Mouse (Mus musculus): ENCODE measurements at regions not wholly inside any gene's neighbourhood (a gene's known extent, or its start where the extent isn't known, plus 50 kb on each side); places are given as distances from the start of the nearest gene placed in this dataset.

DNA sequence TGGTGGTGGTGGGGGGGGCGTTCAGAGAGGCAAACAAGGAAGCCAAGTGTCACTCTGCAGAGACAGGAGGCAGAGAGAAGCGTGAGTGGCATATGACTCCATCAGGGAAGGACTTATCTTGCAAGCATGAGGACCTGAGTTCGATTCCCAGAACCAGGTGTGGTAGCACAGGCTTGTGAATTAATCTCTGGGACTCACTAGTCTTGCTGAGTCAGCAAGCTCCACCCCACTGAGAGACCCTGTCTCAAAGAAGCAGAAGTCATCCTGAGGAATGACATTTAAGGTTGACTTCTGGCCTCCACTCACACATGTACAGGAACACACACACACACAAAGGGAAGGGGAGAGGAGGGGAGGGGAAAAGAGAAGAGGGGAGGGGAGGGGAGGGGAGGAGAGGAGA is 156.5 kb downstream of the Rplp1 start:
- no peak for DNase-seq (ENCODE audit: low spot score)

DNA sequence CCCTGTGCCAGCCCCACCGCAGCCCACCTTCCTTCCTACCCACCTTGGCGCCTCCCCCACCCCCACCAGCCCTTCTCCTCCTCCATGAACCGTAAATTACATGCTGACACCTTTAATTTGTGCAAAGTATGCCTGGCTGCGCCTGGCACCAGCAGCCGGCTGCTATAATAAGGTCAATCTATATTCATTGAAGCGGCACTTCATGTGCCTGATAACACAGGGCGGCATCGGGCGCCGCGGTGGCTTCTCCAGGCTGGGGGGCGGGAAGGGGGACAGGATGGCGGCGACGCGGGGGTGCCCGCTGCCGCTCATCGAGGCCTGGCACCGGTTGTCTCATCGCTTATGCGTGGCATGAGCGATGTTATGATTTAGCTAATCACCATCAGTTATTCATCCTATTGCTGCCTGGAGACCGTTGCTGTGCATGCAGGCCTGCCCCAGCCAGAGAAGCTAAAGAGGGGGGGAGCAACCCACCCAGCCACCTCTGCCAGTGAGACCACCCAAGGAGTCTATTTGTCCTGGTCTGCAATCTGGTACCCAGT is 157.5 kb downstream of the Rplp1 start:
- peak; percentile 21 for DNase-seq (ENCODE audit: low spot score)

DNA sequence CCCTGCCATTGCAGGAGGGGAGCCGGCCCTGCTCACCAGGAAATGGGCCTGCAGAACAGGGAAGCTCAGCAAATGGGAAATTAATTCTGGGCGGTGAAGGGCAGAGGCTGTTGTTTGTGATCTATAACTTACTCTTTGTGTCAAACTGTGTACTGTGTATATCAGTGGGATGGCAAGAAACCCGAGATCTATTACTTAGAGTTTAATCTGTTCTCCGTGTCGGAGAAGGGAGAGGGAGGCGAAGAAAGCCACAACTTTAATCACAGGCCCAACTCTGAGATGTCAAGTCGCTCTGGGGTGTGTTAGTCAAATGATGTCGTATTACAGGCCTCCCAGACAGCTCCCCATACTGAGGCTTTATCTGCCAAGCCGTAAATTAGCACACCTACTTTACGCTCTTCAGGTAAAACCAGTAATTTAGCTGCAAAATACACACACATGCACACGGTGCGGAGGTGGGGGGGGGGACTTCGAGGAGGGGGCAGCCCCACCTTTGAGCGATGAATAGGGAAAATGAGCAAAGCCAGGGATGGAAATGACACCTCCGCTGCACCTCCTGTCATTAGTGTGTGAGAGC is 158.0 kb downstream of the Rplp1 start:
- DNase-seq (ENCODE audit: low spot score): no peak

DNA sequence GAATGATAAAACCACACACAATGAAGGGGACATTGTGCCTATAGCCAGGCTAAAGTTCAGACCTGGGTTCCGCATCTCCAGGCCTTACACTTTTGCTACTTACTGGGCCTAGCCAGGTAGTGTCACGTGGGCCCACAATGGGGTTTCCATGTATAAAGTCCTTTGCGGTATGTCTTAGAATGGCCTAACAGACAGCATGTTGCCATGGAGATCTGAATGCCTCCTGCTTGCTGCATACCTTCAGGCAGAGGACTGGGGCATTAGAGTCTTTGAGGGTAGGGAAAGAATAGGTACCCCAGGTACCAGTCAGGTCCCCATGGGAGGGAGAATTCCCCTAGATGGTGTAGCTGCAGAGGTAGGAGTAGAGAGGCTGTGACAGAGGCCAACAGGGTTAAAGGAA is 159.0 kb downstream of the Rplp1 start:
- DNase-seq (ENCODE audit: low spot score): no peak

DNA sequence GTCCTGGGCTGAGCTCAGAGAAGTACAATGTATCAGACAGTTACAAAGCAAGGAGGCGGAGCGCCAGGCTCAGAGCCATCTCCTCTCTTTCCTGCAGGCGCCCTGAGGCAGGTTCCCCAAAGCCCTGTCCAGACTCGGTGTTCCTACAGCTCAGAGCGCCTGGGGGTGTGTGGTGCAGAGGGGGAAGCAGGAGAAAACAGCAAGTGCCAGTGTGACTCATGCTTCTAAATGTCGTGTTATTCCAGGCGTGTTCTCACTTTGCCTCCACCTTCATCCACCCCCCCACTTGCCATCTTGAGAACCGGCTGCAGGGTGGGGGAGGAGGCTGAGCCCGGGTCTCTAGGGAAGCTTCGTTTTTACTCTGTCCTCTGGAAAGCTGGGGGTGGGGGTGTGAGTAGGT is 160.5 kb downstream of the Rplp1 start:
- DNase-seq (ENCODE audit: low spot score): peak; percentile 69

DNA sequence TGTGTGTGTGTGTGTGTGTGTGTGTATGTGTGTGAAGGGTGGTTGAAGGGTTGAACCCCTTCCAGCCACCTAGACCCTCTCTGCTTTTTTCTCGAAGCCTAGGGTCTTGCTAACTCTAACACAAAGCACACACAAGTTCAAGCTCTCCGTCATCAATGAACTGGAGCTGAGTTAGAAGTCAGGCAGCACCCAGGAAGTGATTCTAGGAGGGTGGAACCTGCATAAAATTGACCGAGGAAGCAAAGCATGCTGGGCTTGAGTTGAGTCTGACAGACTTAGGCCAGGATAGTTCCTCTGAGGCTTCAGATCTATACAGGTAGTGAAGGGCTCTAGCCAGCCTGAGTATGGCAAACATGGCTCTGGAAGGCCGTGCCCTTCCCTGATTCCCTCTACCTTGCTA is 165.1 kb downstream of the Rplp1 start:
- no peak for DNase-seq (ENCODE audit: low spot score)

DNA sequence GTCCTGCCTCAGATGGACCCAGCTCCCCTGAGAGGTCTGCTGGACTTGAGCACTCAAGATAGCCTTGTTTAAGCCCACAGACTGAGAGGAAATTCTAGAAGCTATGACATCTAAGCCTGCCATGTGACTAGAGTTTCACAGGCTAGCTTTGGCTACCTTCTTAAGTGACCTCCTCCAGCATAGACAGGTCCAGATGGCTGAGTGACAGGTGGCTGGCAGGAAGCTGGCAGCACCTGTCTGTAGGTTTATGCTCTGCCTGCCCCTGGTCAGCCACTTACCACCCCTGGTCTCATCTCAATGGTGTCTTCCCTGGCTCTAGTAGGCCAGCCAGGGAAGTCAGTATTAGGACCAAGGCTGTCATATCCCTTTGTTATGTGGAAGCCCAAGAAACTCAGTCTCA is 165.9 kb downstream of the Rplp1 start:
- no peak for DNase-seq (ENCODE audit: low spot score)

DNA sequence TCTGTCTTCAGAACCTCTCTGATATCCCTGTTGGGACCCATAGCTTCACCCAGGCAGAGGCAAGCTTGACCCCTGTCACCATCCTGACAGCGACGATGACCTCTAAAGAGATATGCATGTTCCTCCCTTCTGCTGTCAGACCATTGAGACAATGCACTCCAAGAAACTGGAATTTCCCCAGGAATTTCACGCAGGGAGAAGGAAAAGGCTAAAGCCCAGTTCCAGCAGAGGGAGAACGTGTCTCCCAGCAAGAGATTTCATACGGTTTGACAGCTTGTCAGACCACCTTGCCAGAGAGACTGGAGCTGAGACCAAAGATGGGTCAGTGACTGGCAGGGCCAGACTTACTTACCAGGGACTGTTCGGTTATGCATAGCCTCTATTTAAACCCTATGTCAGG is 167.9 kb downstream of the Rplp1 start:
- DNase-seq (ENCODE audit: low spot score): no peak

DNA sequence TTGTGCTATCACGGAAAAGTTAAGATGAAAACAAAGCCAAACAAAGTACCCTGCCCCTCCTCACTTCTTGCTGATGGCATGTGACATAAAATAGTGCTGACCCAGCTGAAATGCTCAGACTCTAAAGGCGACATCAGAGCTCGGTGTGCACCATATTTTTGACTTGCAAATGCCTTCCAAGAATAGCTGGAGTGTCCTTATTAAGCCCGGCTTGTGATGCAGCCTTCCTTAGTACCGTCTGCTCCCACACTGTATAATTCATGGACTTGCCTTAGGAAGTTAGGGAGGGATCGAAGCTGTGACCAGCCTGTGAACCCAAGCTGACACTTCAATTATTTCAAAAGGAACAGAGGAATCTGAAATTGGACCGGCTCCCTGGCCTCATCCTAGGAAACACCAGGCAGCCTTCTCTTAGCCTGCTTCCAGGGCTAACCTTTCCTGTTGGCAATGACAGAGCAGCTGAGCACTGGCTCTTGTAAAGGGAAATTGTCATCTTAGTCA is 169.0 kb downstream of the Rplp1 start:
- peak; percentile 19 for DNase-seq (ENCODE audit: low spot score)

DNA sequence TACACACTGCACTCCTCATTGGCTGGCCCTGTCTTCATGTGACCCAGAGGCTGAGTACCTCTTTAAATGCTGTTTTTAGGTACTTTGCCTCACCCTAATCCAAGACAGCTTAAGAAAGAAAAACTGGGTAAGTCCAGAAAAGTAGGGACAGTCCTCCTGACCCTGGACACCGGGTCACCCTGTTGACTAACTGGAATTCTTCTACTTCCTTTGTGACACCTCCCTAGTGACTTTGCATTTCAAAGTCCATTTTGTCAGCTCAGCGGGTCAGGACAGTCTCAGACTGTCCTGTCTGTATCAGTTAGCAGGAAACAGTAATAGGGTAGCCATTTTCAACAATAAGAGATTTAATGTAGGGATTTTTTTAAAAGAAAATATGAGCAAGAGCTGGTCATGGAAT is 180.8 kb downstream of the Rplp1 start:
- no peak for DNase-seq (ENCODE audit: low spot score)

DNA sequence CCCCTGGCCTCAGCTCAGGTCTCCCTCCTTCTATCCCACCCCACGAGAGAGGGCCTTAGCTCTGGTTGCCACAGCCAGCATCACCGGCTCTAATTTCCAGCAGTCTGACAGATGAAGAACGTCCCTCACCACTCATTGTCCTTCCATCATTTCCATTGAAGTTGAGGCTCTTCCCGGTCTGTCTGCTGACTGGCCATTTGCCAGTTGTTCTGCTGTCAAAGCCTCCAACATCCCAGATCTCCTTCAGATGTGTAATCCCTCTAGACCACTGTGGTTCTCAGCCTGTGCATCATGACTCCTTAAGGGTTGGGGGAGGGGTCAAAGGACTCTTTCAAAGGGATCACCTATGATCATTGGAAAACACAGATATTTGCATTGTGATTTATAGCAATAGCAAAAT is 181.6 kb downstream of the Rplp1 start:
- no peak for DNase-seq (ENCODE audit: low spot score)

DNA sequence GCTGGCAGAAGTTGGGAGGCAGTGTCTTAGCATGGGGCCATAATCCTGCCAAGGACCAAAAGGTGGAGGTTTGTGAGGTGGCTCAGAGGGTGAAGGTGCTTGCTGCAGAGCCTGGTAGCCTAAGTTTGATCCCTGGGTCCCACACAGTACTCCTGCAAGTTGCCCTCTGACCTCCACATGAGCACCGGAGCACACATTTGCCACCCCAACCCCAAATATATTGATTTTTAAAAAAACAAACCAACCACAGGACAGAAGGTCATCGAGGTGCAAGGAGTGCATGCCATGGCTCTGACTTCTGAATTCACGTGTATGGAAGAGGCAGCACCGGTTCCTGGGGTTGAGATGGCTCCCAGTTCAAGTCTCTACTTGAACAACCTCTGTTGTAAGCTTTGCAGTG is 186.2 kb downstream of the Rplp1 start:
- DNase-seq (ENCODE audit: low spot score): no peak

DNA sequence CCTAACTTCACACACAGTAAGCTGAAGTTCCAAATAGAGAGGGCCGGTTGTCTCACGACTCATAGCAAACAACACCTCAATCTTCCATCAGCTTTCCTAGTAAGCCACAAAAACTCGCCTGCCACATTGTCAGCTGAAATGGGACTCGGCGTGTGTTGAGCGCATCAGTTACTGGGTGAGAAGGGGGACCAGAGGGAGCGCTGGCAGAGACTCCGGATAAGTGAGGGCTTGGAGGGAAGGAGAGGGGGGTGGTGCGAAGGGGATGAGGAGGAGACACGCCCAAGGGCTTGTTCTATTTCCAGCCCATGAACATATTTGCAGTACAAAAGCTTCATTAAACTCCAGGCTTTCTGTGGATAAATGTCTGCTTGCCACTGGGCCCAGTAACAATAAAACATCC is 186.7 kb downstream of the Rplp1 start:
- no peak for DNase-seq (ENCODE audit: low spot score)

DNA sequence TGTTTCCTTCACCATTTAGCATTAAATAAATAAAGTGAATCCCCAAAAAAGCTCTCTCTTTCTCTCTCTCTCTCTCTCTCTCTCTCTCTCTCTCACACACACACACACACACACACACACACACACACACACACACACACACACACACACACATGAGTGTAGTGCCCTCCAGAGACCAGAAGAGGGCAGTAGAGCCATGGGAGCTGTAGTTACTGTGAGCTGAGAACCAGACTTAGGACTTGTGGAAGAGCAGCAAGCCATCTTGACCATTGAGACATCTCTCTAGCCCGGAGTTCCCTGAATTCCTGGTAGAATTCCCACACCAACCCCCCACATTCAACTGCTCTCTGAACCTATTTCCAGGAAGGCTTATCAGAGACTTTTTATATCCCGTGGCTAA is 190.3 kb downstream of the Rplp1 start:
- no peak for DNase-seq (ENCODE audit: low spot score)

DNA sequence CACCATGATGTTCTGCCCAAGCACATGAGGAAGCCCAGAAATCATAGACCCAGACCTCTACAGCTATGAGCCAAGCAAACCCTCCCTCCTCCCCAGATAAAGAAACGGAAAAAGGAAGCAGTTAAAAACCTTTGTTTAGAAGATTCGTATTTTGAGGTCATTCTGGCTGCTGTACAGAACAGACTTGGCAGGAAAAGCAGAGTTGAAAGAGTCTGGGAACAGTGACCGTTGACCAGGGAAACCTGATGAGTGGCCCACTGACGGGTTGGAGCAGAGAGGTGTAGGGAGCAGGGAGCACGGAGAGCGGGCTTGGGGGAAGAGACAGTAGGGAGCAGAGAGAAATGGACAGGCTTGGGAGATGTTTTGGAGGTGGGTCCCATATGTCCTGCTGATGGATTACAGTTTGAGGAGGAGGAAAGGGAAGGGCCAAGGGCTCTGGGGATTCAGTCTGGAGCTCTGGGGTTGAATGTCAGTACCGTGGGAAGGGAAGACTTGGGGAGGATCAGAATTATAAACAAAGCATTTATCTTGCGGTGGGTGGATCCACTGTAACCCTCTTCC is 191.2 kb downstream of the Rplp1 start:
- DNase-seq (ENCODE audit: low spot score): no peak

DNA sequence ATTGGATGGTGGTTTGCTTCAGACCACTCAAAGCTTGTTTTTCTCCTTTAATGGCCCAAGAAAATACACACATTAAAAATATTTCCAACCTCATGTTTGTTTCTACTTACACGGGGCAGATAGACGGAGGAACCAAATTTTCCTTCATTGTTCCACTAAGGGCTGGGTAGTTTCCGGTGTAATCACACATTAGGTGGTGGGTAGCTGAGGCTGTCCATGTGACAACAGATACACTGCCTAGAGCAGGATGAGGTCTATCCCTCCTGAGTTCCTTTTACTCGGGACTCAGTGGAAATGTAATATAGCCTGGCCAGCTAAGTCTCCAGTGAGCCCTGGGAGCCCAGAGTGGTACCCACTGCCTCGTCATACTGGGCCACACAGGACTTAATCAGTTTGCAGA is 192.5 kb downstream of the Rplp1 start:
- DNase-seq (ENCODE audit: low spot score): no peak

DNA sequence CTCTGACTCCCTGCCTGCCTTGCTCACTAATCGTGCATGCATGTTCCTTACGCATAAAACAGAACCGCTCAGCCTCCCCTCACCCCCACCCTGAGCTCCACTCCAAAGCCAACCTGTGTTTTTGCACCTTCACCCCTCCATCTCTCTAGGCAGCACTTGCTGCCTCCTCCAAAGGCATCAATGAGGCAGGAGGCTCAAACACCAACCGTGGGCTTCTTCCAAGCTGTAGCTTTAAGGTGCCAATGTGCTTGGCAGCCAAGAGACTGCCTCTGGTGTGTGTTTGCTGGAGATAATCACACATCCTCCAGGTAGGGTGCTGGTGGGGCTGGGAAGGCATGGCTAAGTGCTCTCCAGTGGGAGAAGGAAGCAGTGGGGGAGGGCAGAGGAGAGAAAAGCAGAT is 193.3 kb downstream of the Rplp1 start:
- DNase-seq (ENCODE audit: low spot score): no peak

DNA sequence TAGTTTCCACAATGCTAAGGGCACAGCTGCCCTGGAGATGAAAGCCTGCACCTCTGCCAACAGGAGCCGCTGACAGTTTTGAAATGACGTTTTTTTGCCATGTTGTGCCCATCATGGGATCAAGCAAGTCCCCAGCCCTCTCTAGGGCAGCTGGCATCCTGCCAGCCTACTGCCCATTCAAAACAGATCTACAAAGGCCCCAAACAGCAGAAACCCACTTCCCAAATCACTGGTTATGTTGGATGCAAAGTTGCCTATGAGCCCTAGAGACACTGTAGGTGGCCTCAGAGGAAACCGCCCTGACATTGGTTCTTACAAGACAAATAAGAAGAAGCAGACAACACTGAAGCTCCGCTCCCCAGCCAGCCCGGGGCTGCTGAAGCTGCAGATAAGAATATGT is 194.1 kb downstream of the Rplp1 start:
- no peak for DNase-seq (ENCODE audit: low spot score)

DNA sequence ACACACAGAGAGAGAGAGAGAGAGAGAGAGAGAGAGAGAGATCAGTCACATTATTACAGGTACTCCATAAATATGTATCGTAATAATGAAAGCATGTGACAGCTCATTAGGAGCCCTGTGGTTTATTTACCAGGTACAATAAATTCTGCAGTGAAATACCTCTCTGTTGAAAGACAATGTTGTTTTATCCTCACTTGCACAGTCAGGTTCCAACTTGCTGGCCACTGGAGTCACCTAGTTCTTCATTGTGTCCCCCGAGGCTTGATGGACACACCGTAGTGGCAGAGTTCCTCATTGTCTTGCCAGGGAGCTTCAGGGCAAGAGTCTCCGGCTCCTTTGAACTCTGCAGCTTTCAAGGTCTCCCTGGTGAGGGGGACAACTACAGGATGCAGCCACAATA is 197.6 kb downstream of the Rplp1 start:
- no peak for DNase-seq (ENCODE audit: low spot score)

DNA sequence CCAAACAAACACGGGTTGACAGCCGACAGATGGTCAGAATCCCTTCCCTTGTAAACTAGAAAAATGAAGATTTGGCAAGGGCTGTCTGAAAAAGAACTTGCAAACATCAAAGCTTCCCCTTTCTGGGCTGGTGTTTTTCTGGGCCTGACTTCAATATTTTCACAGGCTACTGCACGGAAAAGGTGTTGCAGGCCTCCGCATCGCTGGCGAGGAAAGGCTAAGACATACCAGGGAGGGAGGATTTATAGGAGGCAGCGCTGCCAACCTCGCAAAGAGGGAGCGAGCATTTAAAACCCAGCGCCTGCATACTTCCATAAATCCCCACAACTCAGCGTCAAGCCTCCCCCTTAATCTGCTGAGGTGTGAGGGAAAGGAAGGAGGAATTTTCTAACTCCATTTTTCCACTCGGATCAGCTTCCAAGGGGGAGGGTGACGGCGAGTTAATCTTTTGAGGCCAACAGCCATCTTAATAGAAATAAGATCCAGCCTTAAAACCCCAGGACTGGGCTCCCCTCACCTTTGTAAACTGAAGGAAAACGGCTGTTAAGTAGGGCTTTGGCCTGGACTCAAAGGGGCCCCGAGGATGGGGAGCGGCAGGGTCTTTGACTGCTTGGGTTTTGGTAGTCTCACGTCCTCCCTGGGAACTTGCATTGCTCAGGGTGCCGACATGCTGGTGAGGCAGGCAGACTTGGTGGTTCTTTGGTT is 199.9 kb downstream of the Rplp1 start:
- DNase-seq (ENCODE audit: low spot score): no peak

DNA sequence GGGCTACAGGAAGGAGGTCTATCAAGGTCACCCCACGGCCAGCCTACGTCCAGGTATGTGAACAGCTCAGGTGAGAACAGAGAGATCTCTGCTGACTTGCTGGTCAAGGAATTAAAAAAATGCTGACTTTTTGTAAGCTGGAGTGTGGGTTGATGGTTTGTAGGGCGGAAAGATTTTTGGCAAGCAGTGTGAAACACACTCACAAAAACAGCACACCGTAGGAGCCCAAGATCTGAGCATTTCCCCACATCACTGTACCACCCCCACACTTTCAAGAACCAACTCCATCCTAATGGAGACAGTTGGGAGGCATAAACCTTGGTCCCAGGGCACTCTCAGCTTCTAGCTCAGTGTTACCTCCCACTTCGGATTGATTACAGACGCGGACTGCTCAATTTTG is 200.5 kb downstream of the Rplp1 start:
- DNase-seq (ENCODE audit: low spot score): no peak

DNA sequence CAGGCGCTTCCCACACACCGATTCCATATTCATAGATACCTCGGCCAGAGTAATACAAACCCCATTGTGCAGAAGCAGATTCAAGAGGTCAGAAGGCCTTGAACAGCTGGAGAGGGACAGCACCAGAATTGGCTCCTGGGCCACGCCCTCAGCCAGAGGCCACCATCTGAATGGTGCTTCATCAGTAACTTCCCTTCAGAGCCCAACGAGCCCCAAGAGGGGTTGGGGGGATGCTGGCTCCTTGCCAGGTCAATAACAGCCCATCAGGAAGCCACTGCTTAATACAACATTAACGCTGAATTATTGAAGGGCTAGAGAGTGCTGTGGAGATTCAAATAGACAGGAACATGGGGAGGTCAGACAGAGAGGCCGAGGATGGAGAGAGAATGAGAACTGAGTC is 203.0 kb downstream of the Rplp1 start:
- DNase-seq (ENCODE audit: low spot score): no peak

DNA sequence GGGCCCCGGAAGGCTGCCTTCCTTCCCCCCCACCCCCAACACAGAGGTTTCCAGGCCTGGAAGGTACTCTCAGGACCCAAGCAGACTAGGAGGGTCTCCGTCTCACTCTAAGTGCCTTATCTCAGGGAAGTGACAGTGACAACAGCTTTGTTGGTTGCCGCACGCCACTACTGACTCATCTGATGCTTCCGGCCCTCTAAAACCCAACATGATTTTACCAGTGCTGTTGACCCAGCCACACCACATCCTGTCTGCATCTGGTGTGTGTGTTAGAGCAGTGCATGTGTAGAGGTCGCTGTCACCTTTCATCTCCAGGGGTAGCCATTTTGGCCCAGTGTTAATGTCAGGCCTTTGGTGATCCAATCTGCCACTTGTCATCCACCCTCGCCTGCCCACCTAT is 206.5 kb downstream of the Rplp1 start:
- DNase-seq (ENCODE audit: low spot score): no peak

DNA sequence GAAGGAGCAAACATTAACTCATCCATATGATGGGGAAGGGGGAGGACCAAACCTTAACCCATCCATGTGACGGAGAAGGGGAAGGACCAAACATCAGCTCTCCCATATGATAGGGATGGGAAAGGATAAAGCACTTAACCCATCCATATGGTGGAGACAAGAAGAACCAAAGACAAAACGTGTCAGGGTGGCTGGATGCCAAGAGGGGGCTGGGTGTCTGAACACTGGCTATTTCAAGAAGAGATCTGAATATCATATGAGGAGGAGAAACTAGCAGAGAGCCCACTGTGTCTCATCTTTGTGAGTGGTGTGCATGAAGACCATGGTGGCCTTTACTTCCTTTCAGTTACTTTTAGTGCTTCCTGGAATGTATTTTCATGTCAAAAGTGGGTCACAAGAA is 207.0 kb downstream of the Rplp1 start:
- no peak for DNase-seq (ENCODE audit: low spot score)

Measured in layer of hippocampus, adult 11-12 months (tissue).